Mouse (Mus musculus) C2C12 (cell line): ENCODE data around the gene St6galnac1.
"Not testable (repeated sequence)": the region's sequence is repeated elsewhere in the genome, so short reads cannot be mapped to it uniquely, and the experiment has no call there.

ENCODE experiments used
- CEBPB ChIP-seq: IDR thresholded peaks from one replicate; pipeline ENCODE4 v1.6.1; 2011; ENCODE audit warnings: low read depth, mild to moderate bottlenecking, control low read depth, moderate library complexity
- CTCF ChIP-seq: IDR thresholded peaks from one replicate; pipeline ENCODE4 v1.5.1; 2011; ENCODE audit not compliant: control insufficient read depth, insufficient read depth, insufficient read length
- MAX ChIP-seq: IDR thresholded peaks from one replicate; pipeline ENCODE4 v1.6.1; 2011; ENCODE audit warnings: mild to moderate bottlenecking, control low read depth
- MYOG ChIP-seq: IDR thresholded peaks from one replicate; pipeline ENCODE4 v1.6.1; 2011; ENCODE audit not compliant: control insufficient read depth, insufficient read length; ENCODE audit errors: extremely low read depth
- USF1 ChIP-seq: IDR thresholded peaks from one replicate; pipeline ENCODE4 v1.6.1; 2011; ENCODE audit warnings: low read depth, mild to moderate bottlenecking, control low read depth, moderate library complexity

DNA sequence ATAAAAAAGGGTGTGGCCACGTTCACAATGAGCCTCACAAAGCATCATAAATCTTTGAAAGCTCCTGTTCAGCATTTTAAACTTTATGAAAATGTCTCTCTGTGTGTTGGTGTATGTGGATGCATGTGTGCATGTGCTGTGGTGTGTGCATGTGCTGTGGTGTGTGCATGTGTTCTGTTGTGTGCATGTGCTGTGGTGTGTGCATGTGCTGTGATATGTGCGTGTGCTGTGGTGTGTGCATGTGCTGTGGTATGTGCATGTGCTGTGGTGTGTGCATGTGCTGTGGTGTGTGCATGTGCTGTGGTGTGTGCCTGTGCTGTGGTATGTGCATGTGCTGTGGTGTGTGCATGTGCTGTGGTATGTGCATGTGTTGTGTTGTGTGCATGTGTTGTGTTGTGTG lies 29.9 kb downstream of the St6galnac1 start:
- not testable (repeated sequence) for TF ChIP-seq CTCF, MAX, MYOG, USF1, CEBPB
